Mouse (Mus musculus): ENCODE measurements around the gene Hist1h2bh.
"Not testable (repeated sequence)": the region's sequence is repeated elsewhere in the genome, so short reads cannot be mapped to it uniquely, and the experiment has no call there.

Gene Hist1h2bh

GRCm38 (mm10) chr13:23542999-23543607 lies at the start of gene Hist1h2bh:
TSS of gene Hist1h2bh (minus strand) at chr13:23543392.
- in situ Hi-C loops (cut with MboI, MseI) = not testable (repeated sequence)

GRCm38 (mm10) chr13:23592614-23593013 lies 49.4 kb upstream of the Hist1h2bh start:
- in situ Hi-C loops (cut with MboI, MseI) = loop anchor here (10.0 kb wide), 1 partner anchor 168 kb away; the partner anchor contains the start of gene Abt1

- in situ Hi-C loops (cut with MboI, MseI) = loop anchor here (10.0 kb wide), 1 partner anchor 167 kb away; the partner anchor contains the start of gene Abt1
These were observed 48.7 kb upstream of the Hist1h2bh start for GRCm38 (mm10) chr13:23591886-23592285.

GRCm38 (mm10) chr13:23591206-23591605 lies 48.0 kb upstream of the Hist1h2bh start:
- in situ Hi-C loops (cut with MboI, MseI) = loop anchor here (10.0 kb wide), 1 partner anchor 166 kb away; the partner anchor contains the start of gene Abt1

GRCm38 (mm10) chr13:23586940-23587225 lies 43.7 kb upstream of the Hist1h2bh start:
- in situ Hi-C loops (cut with MboI, MseI) = loop anchor here (10.0 kb wide), 1 partner anchor 52 kb away; the partner anchor contains the start of genes Hist1h2af, Hist1h3g and Hist1h4h

- in situ Hi-C loops (cut with MboI, MseI) = loop anchor here (10.0 kb wide), 1 partner anchor 52 kb away; the partner anchor contains the start of genes Hist1h2af, Hist1h3g and Hist1h4h
These were observed 43.1 kb upstream of the Hist1h2bh start for GRCm38 (mm10) chr13:23586099-23586939.

- in situ Hi-C loops (cut with MboI, MseI) = loop anchor here (10.0 kb wide), 1 partner anchor 51 kb away; the partner anchor contains the start of genes Hist1h2af, Hist1h3g and Hist1h4h
These were observed 42.4 kb upstream of the Hist1h2bh start for GRCm38 (mm10) chr13:23585442-23586098.

GRCm38 (mm10) chr13:23585029-23585441 lies 41.8 kb upstream of the Hist1h2bh start:
- in situ Hi-C loops (cut with MboI, MseI) = loop anchor here (10.0 kb wide), 1 partner anchor 50 kb away; the partner anchor contains the start of genes Hist1h2af, Hist1h3g and Hist1h4h

GRCm38 (mm10) chr13:23584331-23584730 lies 41.1 kb upstream of the Hist1h2bh start:
- in situ Hi-C loops (cut with MboI, MseI) = loop anchor here (5.0 to 10.0 kb wide), 2 partner anchors 50 to 163 kb away; partner anchors contain the start of genes Hist1h2af, Hist1h2bb, Hist1h3c and Hist1h3g

- in situ Hi-C loops (cut with MboI, MseI) = loop anchor here (5.0 to 10.0 kb wide), 2 partner anchors 49 to 164 kb away; partner anchors contain the start of genes Hist1h2af, Hist1h2bb, Hist1h3c and Hist1h3g
These were observed 40.3 kb upstream of the Hist1h2bh start for GRCm38 (mm10) chr13:23583387-23584068.

GRCm38 (mm10) chr13:23582219-23583056 lies 39.2 kb upstream of the Hist1h2bh start:
- in situ Hi-C loops (cut with MboI, MseI) = loop anchor here (5.0 to 10.0 kb wide), 2 partner anchors 48 to 165 kb away; partner anchors contain the start of genes Hist1h2af, Hist1h2bb, Hist1h3c and Hist1h3g

GRCm38 (mm10) chr13:23581408-23582218 lies 38.4 kb upstream of the Hist1h2bh start, which contains the start of gene Hist1h4d:
TSS of gene Hist1h4d (plus strand) at chr13:23581598.
- in situ Hi-C loops (cut with MboI, MseI) = loop anchor here (5.0 to 10.0 kb wide), 2 partner anchors 47 to 166 kb away; partner anchors contain the start of genes Hist1h2af, Hist1h2bb, Hist1h3c and Hist1h3g

GRCm38 (mm10) chr13:23577835-23578234 lies 34.6 kb upstream of the Hist1h2bh start:
- in situ Hi-C loops (cut with MboI, MseI) = no loop called here

- in situ Hi-C loops (cut with MboI, MseI) = no loop called here
These were observed 33.9 kb upstream of the Hist1h2bh start for GRCm38 (mm10) chr13:23576906-23577639.

GRCm38 (mm10) chr13:23576351-23576881 lies 33.2 kb upstream of the Hist1h2bh start:
- in situ Hi-C loops (cut with MboI, MseI) = no loop called here

GRCm38 (mm10) chr13:23575864-23576313 lies 32.7 kb upstream of the Hist1h2bh start:
- in situ Hi-C loops (cut with MboI, MseI) = not testable (repeated sequence)

GRCm38 (mm10) chr13:23575271-23575851 lies 32.2 kb upstream of the Hist1h2bh start, which contains the start of gene Hist1h3d:
TSS of gene Hist1h3d (plus strand) at chr13:23575763.
- in situ Hi-C loops (cut with MboI, MseI) = no loop called here
